Mouse (Mus musculus): ENCODE measurements at regions not wholly inside any gene's neighbourhood (a gene's known extent, or its start where the extent isn't known, plus 50 kb on each side); places are given as distances from the start of the nearest gene placed in this dataset.

DNA sequence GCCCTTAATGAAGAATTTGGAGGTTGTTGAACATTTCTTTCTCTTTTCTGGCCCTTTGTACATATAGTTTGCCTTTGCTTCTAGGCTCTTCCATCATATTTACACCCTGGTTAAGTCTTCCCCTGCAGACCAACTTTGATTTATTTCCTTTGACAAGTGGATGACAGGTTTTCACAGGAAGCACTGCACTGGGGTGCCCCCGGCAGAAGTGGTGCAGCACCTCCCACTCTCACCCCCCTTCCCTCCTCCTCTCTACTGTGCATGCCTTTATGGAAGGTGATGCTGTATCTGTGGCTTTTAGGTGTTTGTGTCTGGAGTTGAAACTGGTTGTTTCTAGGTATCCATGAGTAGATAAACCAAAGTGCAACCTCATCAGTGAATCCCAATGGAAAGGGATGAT, 518.2 kb upstream of the Nr5a2 start:
- Histone ChIP-seq H3K4me3 (replicated peaks in 1 of 3; ENCODE audit: low read depth in 2 of 3, low read length in 2 of 3, poor library complexity in 1 of 3) (no peak overlapping the region), H3K9ac (ENCODE audit: insufficient read depth, low read depth) (no peak overlapping the region), H3K79me2 (replicated peaks; ENCODE audit: control insufficient read depth, extremely low read depth, insufficient read depth, poor library complexity, severe bottlenecking) (no peaks in the 10 kb centered on the region), H3K9me3 (replicated peaks; ENCODE audit: low read length) (no peaks in the 10 kb centered on the region), H3K4me2 (ENCODE audit: insufficient read depth, low read depth, poor library complexity, severe bottlenecking) (no peak overlapping the region), H3K27me3 (replicated peaks) (no peaks in the 10 kb centered on the region), H3K4me1 (ENCODE audit: control insufficient read depth in 1 of 2, insufficient read depth in 2 of 2) (no peaks in the 10 kb centered on the region), H3K27ac (ENCODE audit: insufficient read depth, low read depth) (no peak overlapping the region), H3K36me3 (replicated peaks in 1 of 2; ENCODE audit: control insufficient read depth in 1 of 2, insufficient read depth in 1 of 2, low read length in 1 of 2) (no peaks in the 10 kb centered on the region)
- TF ChIP-seq ZKSCAN1 (IDR thresholded peaks at IDR 0.05; ENCODE audit: borderline replicate concordance, low read depth, low read length) (no peak), MAZ (IDR thresholded peaks at IDR 0.05; ENCODE audit: low read depth, low read length) (no peak), NELFE (IDR thresholded peaks at IDR 0.05; ENCODE audit: low read depth, low read length) (no peak), KAT2A (IDR thresholded peaks at IDR 0.05; ENCODE audit: insufficient replicate concordance, low read length) (no peak), MAFK (IDR thresholded peaks at IDR 0.05; ENCODE audit: insufficient replicate concordance, low read length) (no peak), IRF4 (IDR thresholded peaks at IDR 0.05; ENCODE audit: low read depth, low read length) (no peak), POLR2A (IDR thresholded peaks at IDR 0.05; ENCODE audit: low read depth, low read length) (no peak), ZMIZ1 (IDR thresholded peaks at IDR 0.05; ENCODE audit: low read depth, low read length) (no peak), RCOR1 (conservative IDR thresholded peaks at IDR 0.05; ENCODE audit: low read depth, low read length) (no peak), HCFC1 (IDR thresholded peaks at IDR 0.05; ENCODE audit: low read depth, low read length) (no peak), MAX (IDR thresholded peaks at IDR 0.05; ENCODE audit: low read length) (no peak), E2F4 (IDR thresholded peaks at IDR 0.05; ENCODE audit: insufficient replicate concordance, low read depth, low read length) (no peak), MYC (IDR thresholded peaks at IDR 0.05; ENCODE audit: low read depth, low read length) (no peak), NRF1 (IDR thresholded peaks at IDR 0.05; ENCODE audit: low read depth, low read length) (no peak), TBP (conservative IDR thresholded peaks at IDR 0.05; ENCODE audit: low read depth, low read length) (no peak)
- DNase-seq (ENCODE audit: extremely low read depth), result no peak
- dilution Hi-C loops (cut with MboI; ENCODE audit: extremely low pct_ligation_motif_present, extremely low pct_unique_long_range_greater_than_20kb, low sequenced_read_pairs) (no loop called here), in situ Hi-C loops (cut with MboI; ENCODE audit: low pct_ligation_motif_present, low pct_unique_long_range_greater_than_20kb, low sequenced_read_pairs) (no loop called here)

DNA sequence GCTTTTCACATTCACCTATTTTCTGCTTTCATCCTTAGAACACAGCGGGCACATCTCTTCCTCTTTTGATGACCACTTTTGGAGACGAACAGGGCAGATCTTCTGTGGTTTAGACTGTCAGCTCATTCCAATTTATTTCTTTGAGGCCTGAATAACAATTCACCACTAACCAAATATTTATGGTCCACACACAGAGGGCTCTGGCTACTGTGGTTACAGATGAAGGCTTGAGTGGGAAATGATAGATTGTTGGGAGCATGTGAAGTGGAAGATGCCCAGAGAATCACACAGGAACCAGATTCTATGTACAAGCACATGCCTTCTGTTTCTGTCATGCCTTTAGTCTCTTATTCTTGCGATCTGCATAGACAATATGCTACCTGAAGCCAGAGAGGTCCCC, 517.0 kb upstream of the Nr5a2 start:
- H3K4me2 ChIP-seq (ENCODE audit: insufficient read depth, low read depth, poor library complexity, severe bottlenecking), result no peak overlapping the region
- in situ Hi-C loops (cut with MboI; ENCODE audit: low pct_ligation_motif_present, low pct_unique_long_range_greater_than_20kb, low sequenced_read_pairs) (no loop called here), dilution Hi-C loops (cut with MboI; ENCODE audit: extremely low pct_ligation_motif_present, extremely low pct_unique_long_range_greater_than_20kb, low sequenced_read_pairs) (no loop called here)

More for the DNA sequence above, 517.0 kb upstream of the Nr5a2 start:
- Histone ChIP-seq H3K36me3 (replicated peaks in 1 of 2; ENCODE audit: control insufficient read depth in 1 of 2, insufficient read depth in 1 of 2, low read length in 1 of 2) (no peaks in the 10 kb centered on the region), H3K27ac (ENCODE audit: insufficient read depth, low read depth) (no peak overlapping the region), H3K27me3 (replicated peaks) (no peaks in the 10 kb centered on the region), H3K4me3 (replicated peaks in 1 of 3; ENCODE audit: low read depth in 2 of 3, low read length in 2 of 3, poor library complexity in 1 of 3) (no peak overlapping the region), H3K9ac (ENCODE audit: insufficient read depth, low read depth) (no peak overlapping the region), H3K4me1 (ENCODE audit: control insufficient read depth in 1 of 2, insufficient read depth in 2 of 2) (no peaks in the 10 kb centered on the region), H3K9me3 (replicated peaks; ENCODE audit: low read length) (no peaks in the 10 kb centered on the region), H3K79me2 (replicated peaks; ENCODE audit: control insufficient read depth, extremely low read depth, insufficient read depth, poor library complexity, severe bottlenecking) (no peaks in the 10 kb centered on the region)
- TF ChIP-seq UBTF (IDR thresholded peaks at IDR 0.05; ENCODE audit: low read depth, low read length), result no peak
- TF ChIP-seq JUN (IDR thresholded peaks at IDR 0.05; ENCODE audit: insufficient read depth, low read depth, low read length), result no peak
- no peak for TF ChIP-seq CHD1 (IDR thresholded peaks at IDR 0.05; ENCODE audit: low read depth, low read length)
- no peak for TF ChIP-seq SIN3A (IDR thresholded peaks at IDR 0.05; ENCODE audit: low read length)
- TF ChIP-seq IRF4 (IDR thresholded peaks at IDR 0.05; ENCODE audit: low read depth, low read length), result no peak
- no peak for TF ChIP-seq MYC (IDR thresholded peaks at IDR 0.05; ENCODE audit: low read depth, low read length)
- no peak for TF ChIP-seq PAX5 (IDR thresholded peaks at IDR 0.05; ENCODE audit: low read length)
- no peak for TF ChIP-seq MAFK (IDR thresholded peaks at IDR 0.05; ENCODE audit: insufficient replicate concordance, low read length)
- TF ChIP-seq BHLHE40 (IDR thresholded peaks at IDR 0.05; ENCODE audit: low read depth, low read length), result no peak
- TF ChIP-seq POLR2AphosphoS2 (IDR thresholded peaks at IDR 0.05; ENCODE audit: low read depth, low read length), result no peak
- TF ChIP-seq ZC3H11A (IDR thresholded peaks at IDR 0.05; ENCODE audit: low read depth, low read length), result no peak
- TF ChIP-seq MEF2A (IDR thresholded peaks at IDR 0.05; ENCODE audit: borderline replicate concordance, low read depth, low read length), result no peak
- no peak for TF ChIP-seq RAD21 (IDR thresholded peaks at IDR 0.05; ENCODE audit: low read depth, low read length)
- DNase-seq (ENCODE audit: extremely low read depth), result no peak
